Mouse (Mus musculus) thymus, postnatal 0 days (tissue): ENCODE measurements around the gene Kctd19. TPM values are rescaled to one million over a fixed set of nuclear protein-coding genes. Genes with fewer than 3 reads are reported as not detected.

Experiments
- DNase-seq: peaks from one replicate; pipeline ENCODE4 v3.0.0-alpha.2; 2015; ENCODE audit warnings: low spot score
- polyA plus RNA-seq: library from polyadenylated mRNA; unstranded; fragments of >200 nt; fragmentation: Nextera tagmentation; extraction: Ambion mirVana; gene quantifications from 2 replicates; pipeline ENCODE4 v1.2.1, GENCODE M21; 2015

Gene Kctd19
- polyA plus RNA-seq, 1 experiment from 2014 or later = 0.04 TPM

DNA sequence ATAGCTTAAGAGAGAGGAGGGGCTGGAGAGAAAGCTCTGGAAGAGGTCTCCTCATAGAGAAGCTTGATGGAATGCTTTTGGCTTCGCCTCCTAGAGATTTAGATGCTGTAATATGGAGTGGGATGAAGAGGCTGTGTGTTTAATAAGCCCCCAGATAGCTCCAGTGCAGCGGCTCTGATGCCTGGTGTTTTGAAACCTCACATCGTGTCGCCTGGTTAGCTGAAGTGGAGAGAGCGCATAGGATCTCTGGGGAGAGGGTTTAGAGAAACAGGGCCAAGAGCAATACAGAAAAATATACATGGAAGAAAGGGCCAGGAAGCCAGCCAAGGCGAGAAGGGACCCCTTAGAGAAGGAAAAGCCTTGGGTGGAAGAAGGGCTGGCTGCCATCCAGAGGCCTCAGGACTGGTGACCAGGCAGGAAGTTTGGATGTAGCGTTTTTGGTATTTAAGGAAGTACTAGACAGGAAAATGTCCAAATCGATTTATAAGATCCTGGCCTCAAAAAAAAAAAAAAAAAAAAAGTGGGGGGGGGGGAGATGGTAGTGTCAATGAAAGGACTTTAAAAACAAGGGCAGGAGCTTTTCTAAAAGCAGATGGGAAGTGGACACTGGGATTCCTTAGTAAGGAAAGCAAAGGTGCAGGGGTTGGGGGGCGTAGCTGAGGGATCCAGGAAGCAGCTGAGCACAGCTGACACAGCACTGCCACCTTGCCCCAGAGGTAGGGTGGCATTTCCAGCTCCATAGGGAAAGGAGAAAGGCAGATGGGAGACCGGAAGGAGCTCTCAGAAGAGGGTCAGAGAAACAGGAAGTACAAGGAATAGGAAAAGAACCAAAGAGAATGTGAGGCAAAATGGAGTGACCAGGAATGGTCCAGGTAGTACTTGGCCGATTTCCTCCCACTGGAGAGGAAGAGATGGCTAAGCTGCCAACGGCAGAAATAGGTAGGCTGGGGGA lies 51.3 kb downstream of the Kctd19 start:
- no peak for DNase-seq

DNA sequence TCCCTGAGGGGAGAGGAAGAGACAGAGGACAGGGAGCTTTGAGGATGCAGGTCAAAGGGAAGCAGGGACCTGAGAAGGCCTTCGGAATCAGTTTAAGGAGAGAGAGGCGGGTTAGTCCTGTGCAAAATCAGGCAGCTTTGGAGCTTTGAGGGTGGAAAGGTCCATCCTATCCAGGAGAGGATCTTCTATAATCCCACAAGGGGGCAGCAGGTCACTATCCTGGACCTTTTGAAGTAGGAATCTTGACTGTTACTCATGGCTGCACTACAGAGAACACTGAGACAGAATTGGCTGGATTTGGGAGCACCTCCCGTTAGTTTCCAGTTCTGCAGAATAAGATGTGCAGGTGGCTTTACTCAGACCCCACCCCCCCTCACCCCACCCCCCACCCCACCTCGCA lies 53.7 kb downstream of the Kctd19 start:
- DNase-seq = no peak

DNA sequence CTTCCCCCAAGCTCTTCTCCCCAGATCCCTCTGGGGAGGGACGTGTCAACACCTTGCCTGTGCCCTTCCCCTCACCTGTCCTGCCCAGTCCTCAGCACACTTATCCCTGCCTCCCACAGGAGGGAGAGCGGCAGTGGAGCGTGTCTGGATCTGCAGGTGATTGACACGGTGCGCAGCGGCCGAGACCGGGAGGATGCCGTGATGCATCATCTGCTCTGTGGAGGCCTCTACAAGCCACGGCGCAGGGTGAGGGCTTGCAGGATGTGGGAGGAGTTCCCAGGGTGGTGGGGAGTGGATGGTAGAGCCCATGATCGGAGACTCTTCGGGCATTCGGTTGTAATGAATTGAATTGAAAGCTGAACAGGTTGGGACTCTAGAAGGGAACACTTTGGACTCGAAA lies 54.1 kb downstream of the Kctd19 start:
- DNase-seq = no peak

DNA sequence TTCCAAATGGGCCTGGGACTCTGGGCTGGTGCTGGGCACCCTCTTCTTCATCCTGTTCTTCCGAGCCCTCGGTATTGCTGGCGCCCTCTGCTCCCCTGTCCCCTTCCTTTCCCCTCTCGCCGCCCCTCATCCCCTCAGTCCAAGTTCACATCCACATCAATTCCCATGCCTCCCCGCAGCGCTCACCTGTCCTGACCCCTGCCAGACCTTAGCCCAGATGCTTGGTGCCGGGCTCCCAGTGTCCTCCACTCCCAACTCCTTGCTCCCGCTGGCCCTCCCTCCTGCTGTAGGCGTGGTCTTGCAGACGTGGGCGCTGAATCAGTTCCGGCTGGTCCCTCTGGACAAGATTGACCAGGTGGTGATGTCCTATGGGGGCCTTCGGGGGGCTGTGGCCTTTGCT lies 56.6 kb downstream of the Kctd19 start:
- no peak for DNase-seq

DNA sequence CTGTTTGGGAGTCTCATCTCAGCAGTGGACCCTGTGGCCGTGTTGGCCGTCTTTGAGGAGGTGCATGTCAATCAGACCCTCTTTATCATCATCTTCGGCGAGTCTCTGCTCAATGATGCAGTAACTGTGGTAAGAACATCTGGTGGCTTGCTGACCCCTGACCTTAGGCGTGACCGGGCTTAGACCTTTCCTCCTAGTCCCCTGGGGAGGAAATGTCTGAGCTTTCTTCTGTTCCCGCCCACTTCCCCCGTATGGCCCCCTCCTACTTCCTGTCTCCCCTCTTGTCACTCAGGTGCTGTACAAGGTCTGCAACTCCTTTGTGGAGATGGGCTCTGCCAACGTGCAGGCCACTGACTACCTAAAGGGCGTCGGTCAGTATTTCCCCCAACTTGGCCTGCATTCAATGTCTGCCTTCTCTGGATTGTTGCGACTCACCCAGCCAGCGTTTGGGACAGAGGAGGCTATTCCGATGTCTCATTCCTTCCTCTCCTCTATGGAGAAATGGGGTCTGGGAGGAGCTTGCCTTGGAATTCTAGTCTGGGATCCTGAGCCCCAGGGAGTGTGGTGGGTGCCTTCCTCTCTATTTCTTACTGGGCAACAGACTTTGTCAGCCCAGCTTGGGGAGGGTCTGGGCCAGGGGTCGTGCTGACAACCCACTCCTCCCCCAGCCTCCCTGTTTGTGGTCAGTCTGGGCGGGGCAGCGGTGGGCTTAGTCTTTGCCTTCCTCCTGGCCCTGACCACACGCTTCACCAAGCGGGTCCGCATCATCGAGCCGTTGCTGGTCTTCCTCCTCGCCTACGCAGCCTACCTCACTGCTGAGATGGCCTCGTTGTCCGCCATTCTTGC lies 57.9 kb downstream of the Kctd19 start:
- peak; percentile 60 for DNase-seq

DNA sequence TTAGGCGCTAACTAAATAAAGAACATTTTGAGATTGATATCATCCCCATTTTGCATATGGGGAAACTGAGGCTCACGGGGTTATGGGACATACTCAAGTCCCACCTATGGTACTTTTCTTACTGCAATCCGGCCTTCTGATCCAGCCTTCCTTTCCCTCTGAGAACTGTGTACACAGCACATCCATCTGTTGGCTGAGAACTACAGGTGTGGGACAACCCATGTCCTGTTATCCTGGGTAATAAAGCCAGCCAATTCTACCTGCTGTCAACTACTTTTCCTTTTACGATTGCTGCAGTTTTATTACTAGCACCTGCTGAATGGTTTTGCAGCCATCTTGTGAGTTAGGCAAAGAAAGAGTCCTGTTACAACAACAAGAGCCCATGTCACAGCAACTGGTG lies 58.8 kb downstream of the Kctd19 start:
- no peak for DNase-seq

DNA sequence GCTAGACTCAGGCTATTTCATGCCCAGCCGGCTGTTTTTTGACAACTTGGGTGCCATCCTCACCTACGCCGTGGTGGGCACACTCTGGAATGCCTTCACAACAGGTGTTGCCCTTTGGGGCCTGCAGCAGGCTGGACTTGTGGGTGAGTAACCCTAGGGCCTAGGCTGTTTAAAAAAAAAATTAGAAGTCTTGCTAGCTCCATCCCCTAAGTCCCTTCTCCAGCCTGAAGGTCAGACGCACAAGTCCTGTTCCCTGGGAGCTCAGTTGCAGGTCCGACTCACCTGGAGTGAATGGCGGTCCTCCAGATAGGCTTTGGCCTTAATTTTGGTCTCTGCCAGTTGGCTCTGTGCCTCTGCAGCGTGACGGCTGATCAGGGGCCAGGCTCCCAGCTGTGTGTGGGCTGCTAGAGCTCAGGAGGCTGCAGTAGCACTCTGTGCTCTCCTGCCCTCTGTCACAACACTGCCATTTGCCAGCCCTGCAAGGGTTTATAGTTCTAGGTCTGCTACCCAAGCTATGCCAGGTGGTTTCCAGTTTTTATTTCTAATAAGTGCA lies 59.6 kb downstream of the Kctd19 start:
- DNase-seq = no peak

DNA sequence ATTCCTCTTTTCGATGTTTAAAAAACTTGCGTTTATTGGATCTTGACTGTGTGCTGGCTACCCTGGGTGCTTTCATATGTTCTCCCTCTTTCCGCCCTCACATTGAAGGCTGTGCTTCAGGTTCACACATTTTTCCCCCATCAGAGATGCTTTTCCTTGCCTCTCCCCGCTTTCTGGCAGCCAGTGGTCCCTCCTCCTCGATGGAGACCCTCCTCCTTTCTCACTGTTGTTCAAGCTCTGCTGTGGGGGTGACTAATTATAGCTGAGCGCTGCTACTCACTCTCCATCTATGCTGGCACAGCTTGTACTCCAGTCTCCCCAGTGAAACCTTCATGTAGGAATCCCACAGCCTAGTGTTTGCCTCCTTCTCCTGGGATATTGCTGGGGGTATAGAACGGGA lies 63.1 kb downstream of the Kctd19 start:
- no peak for DNase-seq

DNA sequence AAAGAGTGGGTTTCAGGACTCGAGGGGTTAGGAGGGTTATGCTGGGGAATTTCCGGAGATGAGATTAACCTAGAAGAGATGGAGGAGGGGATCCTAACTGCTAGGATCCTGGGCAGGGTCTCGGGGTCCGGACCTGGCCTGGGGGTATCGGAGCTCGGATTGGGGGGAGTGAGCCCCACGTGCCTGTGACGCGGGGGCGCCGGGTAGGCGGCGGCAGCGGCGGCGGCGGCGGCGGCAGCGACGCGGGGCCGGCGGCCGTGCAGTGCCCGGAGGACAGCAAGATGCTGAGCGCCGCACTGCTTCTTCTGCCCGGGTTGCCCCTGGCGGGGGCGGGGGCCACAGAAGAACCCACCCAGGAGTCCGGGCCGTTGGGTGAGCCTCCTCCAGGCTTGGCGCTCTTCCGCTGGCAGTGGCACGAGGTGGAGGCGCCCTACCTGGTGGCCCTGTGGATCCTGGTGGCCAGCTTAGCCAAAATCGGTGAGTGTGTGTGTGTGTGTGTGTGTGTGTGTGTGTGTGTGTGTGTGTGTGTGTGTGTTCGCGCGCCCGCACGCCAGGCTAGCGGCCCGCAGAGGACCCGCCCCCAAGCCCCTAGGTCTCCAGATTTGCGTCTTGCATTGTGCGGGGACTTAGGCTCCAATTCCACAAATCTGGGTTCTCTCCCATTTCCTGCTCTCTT lies 64.1 kb downstream of the Kctd19 start:
- peak; percentile 13 for DNase-seq

DNA sequence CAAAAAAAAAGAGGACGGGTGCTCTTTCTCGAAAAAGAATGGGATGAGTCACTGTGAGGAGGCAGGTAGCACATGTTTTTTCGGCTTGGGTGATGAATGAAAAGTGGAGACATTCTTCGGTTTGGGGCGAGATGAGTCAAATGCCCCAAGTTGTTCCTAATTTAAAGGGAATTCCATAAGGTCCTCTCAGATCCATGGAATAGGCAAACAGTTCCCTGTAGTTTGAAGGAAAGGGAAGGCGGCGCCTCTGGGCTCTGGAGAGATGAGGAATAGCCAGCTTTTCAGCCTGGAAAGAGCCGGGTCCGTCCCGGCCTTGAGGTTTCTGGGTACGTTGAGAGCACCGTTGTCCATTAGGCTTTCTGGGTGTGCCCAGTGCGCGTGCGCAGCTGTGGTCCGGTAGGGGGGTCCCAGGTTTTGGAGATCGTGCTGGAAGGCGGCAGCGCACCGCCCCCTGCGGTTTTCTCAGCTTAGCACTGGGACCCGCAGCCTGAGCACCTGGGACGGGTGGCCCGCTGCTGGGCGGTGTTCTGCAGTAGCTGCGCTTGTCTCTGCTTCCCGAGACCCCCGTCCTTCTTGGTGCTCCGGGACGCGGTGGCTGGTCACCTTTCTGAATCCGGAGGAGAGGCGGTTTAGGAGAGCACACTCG lies 64.7 kb downstream of the Kctd19 start, which contains the start of gene Slc9a5:
Gene Slc9a5, plus strand, starts transcription at position 394 of the 646 bp plus-strand sequence.
- DNase-seq = peak; percentile 49

DNA sequence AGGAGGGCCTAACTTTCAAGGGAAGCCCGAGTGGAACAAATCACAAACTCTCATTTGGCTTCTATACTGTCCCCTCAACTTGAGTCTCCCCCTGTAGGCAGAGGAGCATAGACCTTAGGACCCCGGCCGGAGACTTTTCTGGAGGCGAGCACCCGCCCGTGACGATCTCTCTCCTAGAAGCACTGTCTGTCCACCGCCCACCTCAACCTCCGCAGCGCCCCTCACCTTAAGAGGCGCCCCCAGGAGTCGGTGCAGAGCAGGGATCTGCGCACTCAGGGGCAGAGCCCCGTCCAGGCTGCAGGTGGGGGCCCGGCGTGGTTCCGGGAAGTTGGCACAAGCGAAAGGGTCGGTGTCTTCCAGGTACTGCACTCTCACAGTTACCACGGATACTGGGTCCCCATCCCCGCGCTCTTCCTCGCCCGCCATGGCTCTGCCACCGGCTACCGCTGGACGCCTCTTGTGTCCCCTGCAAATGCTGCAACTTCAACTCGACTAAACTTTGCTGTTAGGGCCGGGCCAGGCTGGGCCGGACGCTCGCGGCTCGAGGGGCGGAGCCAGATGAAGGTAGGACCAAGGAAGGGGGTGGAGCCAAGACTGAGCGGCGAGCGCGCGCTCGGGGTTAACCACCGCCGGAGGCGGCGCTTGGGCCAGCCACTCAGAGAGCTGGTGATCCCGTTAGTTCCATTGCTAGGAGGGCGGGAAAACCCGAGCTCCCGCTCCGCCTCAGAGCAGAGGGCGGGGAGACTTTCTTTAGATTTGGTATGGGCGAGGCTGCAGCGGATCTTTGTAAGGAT lies 65.7 kb downstream of the Kctd19 start, which contains the start of gene Fhod1:
Gene Fhod1, minus strand, starts transcription at position 526 of the 794 bp plus-strand sequence.
- peak; percentile 79 for DNase-seq

DNA sequence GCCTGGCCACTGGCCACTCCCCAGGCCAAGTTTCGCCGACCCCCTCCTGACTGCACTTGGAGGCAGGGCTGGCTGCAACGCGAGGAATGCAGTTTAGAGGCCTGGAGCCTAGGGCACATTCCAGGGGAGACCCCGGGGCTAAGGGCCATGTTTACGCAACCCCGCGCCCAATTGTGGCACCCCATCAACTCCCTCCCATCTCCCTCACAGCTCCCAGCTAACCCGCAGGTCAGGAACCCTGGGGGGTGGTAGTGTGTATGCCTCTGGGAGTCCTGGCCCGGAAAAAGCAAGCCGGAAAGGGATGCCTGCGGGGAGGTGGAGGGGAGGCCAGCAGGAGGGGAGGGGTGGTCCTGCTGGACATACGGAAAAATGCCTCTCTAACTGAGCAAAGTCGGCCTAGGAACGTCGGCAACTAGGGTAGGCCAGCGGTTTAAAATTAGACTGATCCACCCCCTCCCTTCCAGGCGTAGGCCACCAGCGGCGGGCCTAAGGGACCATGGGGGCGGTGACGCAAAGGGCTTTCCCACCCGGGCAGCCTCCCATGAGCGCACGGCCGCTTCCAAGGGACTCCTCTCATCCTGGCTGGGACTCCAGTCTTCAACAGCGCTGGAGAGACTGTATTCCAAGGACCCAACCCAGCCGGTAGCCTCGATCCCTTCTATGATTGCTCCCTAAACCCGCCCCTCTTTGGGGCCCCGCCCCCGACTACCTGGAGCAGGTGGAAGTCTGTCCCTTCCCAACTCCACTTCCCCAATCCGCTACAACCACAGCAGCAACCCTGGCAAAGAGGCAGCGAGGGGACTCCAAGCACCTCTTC lies 66.5 kb downstream of the Kctd19 start:
- DNase-seq = no peak

DNA sequence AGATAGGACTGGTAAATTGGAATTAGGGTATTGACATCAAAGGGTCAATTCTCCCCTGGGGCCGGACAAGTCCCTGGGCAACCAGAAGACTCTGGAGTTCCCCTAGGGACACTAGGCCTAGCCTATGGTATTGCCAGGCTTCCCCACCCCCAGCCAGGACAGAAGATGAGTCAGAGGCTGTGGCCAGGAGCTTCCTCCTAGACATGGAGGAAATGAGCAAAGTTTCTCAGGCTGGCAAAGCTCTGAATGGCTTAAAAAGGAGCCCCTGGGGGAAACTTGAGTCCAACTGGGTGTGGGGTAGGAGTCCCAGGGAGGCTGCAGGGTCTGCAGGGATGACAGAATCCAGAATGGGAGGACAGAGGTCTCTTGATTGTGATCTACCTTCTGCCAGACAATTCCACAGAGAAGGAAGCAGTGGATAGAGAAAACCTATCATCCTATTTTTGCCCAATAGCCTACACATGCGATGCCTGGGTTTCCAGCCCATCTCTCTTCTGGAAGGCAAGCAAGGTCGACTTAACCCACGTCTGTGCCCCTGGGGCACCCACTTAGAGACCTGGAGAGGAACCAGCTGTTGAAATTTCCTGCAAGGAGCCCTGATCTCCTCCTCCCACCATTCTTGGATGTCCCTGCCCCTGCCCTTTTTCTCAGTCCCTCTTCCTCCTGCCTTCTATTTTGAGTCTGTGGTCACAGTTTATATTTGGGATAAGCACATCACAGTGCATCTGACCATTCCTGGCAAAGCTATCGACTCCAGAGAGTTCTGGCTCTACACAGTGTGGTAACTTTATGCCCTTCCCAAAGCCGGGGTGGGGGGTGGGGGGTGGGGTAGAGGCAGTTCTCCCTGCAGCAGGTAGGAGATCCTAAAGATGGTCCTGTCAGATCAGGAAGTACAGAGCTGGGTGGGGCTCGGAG lies 68.0 kb downstream of the Kctd19 start:
- DNase-seq = no peak

DNA sequence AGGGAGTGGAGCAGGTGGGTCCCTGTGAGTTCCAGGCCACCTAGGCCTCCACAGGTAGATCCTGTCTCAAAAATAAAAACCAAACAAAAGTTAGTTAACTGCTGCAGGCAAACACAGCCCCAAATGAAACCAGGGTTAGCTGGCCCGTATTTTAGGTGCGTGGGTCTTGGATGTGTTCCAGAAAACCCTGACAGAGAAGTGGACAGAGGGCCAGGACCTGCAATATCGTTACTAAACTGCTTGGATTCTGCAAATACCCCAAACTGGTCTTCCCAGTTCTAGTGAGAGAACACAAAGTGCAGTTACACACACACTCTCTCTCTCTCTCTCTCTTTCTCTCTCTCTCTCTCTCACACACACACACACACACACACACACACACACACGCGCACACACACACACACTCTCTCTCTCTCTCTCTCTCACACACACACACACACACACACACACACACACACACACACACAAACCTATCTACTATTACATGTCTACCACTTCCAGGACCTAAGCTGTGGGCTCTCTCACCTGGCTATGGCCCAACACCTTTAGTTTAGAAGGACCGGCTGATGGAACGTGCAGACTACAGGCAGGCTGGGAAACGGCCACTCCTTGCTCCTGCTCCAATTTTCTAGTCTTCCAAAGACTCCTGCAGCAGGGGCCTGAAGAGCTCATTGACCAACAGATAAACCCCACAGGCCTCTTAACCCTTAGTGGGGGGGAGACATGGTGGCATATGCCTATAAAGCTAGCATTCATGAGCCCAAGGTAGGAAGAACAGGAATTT lies 69.3 kb downstream of the Kctd19 start:
- DNase-seq = no peak

DNA sequence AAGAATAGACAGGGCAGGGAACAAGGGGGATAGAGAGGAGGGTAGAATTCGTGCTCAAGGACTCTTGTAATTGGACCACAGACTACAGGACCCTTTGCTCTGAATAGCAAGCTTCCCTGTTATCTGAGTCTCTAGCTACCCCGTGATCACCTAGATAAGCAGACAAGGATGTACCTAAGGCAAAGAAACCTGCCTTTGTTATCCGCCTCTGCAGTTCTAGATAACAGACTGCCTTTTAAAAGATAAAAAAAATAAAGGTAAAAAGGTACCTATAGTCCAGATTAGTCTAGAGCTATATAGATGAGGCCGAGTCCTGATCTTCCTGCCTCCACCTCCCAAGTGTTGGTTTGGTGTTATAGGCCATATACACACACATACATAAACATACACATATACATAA lies 70.5 kb downstream of the Kctd19 start:
- DNase-seq = no peak

DNA sequence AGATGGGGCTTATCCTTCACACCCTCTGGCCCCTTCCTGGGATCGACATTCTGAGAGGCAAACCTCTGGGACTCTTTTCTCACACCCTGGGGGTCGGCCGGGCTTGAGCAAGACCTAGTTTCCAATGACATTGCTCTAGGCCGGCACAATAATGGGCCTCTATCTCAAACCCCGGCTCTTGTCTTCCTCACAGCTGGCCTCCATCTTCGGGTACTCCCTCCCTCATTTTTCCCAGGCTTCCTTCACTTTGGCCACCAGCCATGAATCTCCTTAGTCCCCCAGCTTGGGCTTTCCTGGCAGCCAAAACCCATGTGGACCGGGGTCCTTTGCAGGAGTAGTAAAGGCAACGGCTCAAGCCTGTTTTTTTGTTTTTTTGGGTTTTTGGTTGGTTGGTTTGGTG lies 71.9 kb downstream of the Kctd19 start:
- no peak for DNase-seq
